Mouse (Mus musculus) neural tube, embryonic 12.5 days (tissue): ENCODE data around the gene Cyp4f18. TPM values are rescaled to one million over a fixed set of nuclear protein-coding genes. Genes with fewer than 3 reads are reported as not detected.
"Not testable (repeated sequence)": the region's sequence is repeated elsewhere in the genome, so short reads cannot be mapped to it uniquely, and the experiment has no call there.

ENCODE experiments used
- ATAC-seq: fragments of 200-750 bp; cut with Nextera tagmentation; 2 replicates; pipeline ENCODE4 v1.8.0; 2017; ENCODE audit warnings: low read depth, mild to moderate bottlenecking, moderate TSS enrichment, moderate library complexity; ENCODE audit not compliant: low FRiP score
- H3K27ac ChIP-seq: fragments of 300-500 bp; sonication (generic); 2 replicates; pipeline ENCODE4 v1.5.1; 2016
- H3K27me3 ChIP-seq: fragments of 300-500 bp; sonication (generic); replicated peaks from 2 replicates; pipeline ENCODE4 v1.6.1; 2016; ENCODE audit warnings: mild to moderate bottlenecking
- H3K36me3 ChIP-seq: fragments of 300-500 bp; sonication (generic); 2 replicates; pipeline ENCODE4 v1.6.1; 2016; ENCODE audit warnings: mild to moderate bottlenecking
- H3K4me1 ChIP-seq: fragments of 300-500 bp; sonication (generic); 2 replicates; pipeline ENCODE4 v1.6.1; 2016
- H3K4me2 ChIP-seq: fragments of 300-500 bp; sonication (generic); replicated peaks from 2 replicates; pipeline ENCODE4 v1.6.1; 2016; ENCODE audit warnings: mild to moderate bottlenecking
- H3K4me3 ChIP-seq: fragments of 300-500 bp; sonication (generic); 2 replicates; pipeline ENCODE4 v1.5.1; 2016
- H3K9ac ChIP-seq: fragments of 300-500 bp; sonication (generic); 2 replicates; pipeline ENCODE4 v1.6.1; 2016; ENCODE audit warnings: mild to moderate bottlenecking
- H3K9me3 ChIP-seq: fragments of 300-500 bp; sonication (generic); 2 replicates; pipeline ENCODE4 v1.6.1; 2016; ENCODE audit warnings: mild to moderate bottlenecking
- WGBS: fragments of 180-500 bp; shearing (Covaris S2); methylation state at CpG from one replicate; pipeline ENCODE4 v1.1.7; 2016; 5-methylcytosine and 5-hydroxymethylcytosine counted together
- polyA plus RNA-seq: library from polyadenylated mRNA; unstranded; fragments of >200 nt; fragmentation: Nextera tagmentation; extraction: Ambion mirVana; gene quantifications from 2 replicates; pipeline ENCODE4 v1.2.1, GENCODE M21; 2016

The Cyp4f18 gene
- polyA plus RNA-seq: 0.73 and 0.77 TPM in 2 replicates

GRCm38 (mm10) chr8:72009473-72009872 is at the start of gene Cyp4f18:
TSS of gene Cyp4f18 (minus strand) at chr8:72009626.
- no peak for ATAC-seq
- no peaks in the 10 kb centered on the region for H3K27me3 ChIP-seq
- H3K9ac ChIP-seq: no peak within 1 kb of the TSS
- 78% methylated on average over 3 of the region's 3 CpGs for WGBS
- H3K4me1 ChIP-seq: no peaks in the 10 kb centered on the region
- no peak within 1 kb of the TSS for H3K4me3 ChIP-seq
- H3K4me2 ChIP-seq: no peak within 1 kb of the TSS
- H3K36me3 ChIP-seq: no peaks in the 10 kb centered on the region
- H3K27ac ChIP-seq: no peak within 1 kb of the TSS
- no peaks in the 10 kb centered on the region for H3K9me3 ChIP-seq

- 89% methylated on average over 3 of the region's 4 CpGs for WGBS
- not testable (repeated sequence) for ATAC-seq, H3K4me1 ChIP-seq, H3K4me2 ChIP-seq, H3K4me3 ChIP-seq, H3K27me3 ChIP-seq, H3K36me3 ChIP-seq, H3K27ac ChIP-seq, H3K9ac ChIP-seq, H3K9me3 ChIP-seq
Observed at GRCm38 (mm10) chr8:72057643-72058042, 48.2 kb upstream of the Cyp4f18 start.

- H3K27ac ChIP-seq, H3K4me1 ChIP-seq, H3K9ac ChIP-seq, H3K36me3 ChIP-seq, ATAC-seq, H3K9me3 ChIP-seq, H3K27me3 ChIP-seq, H3K4me2 ChIP-seq, H3K4me3 ChIP-seq: not testable (repeated sequence)
Observed at GRCm38 (mm10) chr8:72054633-72055032, 45.2 kb upstream of the Cyp4f18 start.

GRCm38 (mm10) chr8:72042493-72042892 is 33.1 kb upstream of the Cyp4f18 start:
- Histone ChIP-seq H3K4me2 (no peak overlapping the region), H3K9me3 (no peaks in the 10 kb centered on the region), H3K27ac (no peak overlapping the region), H3K4me3 (no peak overlapping the region), H3K27me3 (no peaks in the 10 kb centered on the region), H3K4me1 (no peaks in the 10 kb centered on the region), H3K36me3 (no peaks in the 10 kb centered on the region), H3K9ac (no peak overlapping the region)
- ATAC-seq: no peak
- 62% methylated on average over 1 of the region's 1 CpGs for WGBS

- not testable (repeated sequence) for H3K9me3 ChIP-seq, H3K4me1 ChIP-seq, H3K4me3 ChIP-seq, H3K36me3 ChIP-seq, H3K4me2 ChIP-seq, H3K27ac ChIP-seq, H3K9ac ChIP-seq, H3K27me3 ChIP-seq, ATAC-seq
- WGBS: 85% methylated on average over 4 of the region's 4 CpGs
Observed at GRCm38 (mm10) chr8:72040918-72041317, 31.5 kb upstream of the Cyp4f18 start, which contains the start of gene Olfr372. TSS of gene Olfr372 (plus strand) at chr8:72041218.

GRCm38 (mm10) chr8:72032926-72033325 is 23.5 kb upstream of the Cyp4f18 start:
- H3K4me3 ChIP-seq, H3K27me3 ChIP-seq, H3K27ac ChIP-seq, H3K4me1 ChIP-seq, H3K4me2 ChIP-seq, H3K9me3 ChIP-seq, ATAC-seq, H3K9ac ChIP-seq, H3K36me3 ChIP-seq: not testable (repeated sequence)
- 51% methylated on average over 4 of the region's 4 CpGs for WGBS

- H3K27ac ChIP-seq, H3K27me3 ChIP-seq, H3K9me3 ChIP-seq, H3K9ac ChIP-seq, H3K36me3 ChIP-seq, H3K4me3 ChIP-seq, ATAC-seq, H3K4me1 ChIP-seq, H3K4me2 ChIP-seq: not testable (repeated sequence)
- 14% methylated on average over 5 of the region's 9 CpGs for WGBS
Observed at GRCm38 (mm10) chr8:72024886-72025285, 15.5 kb upstream of the Cyp4f18 start.

- no peak overlapping the region for H3K4me2 ChIP-seq
- no peaks in the 10 kb centered on the region for H3K27me3 ChIP-seq
- no peaks in the 10 kb centered on the region for H3K9me3 ChIP-seq
- no peaks in the 10 kb centered on the region for H3K36me3 ChIP-seq
- no peak for ATAC-seq
- 64% methylated on average over 2 of the region's 2 CpGs for WGBS
- no peak overlapping the region for H3K4me3 ChIP-seq
- H3K27ac ChIP-seq: no peak overlapping the region
- no peaks in the 10 kb centered on the region for H3K4me1 ChIP-seq
- no peak overlapping the region for H3K9ac ChIP-seq
Observed at GRCm38 (mm10) chr8:72019816-72020215, 10.4 kb upstream of the Cyp4f18 start.

- H3K4me1 ChIP-seq, H3K27ac ChIP-seq, H3K9me3 ChIP-seq, H3K4me2 ChIP-seq, H3K9ac ChIP-seq, H3K4me3 ChIP-seq, ATAC-seq, H3K27me3 ChIP-seq, H3K36me3 ChIP-seq: not testable (repeated sequence)
- 88% methylated on average over 1 of the region's 1 CpGs for WGBS
Observed at GRCm38 (mm10) chr8:72019022-72019421, 9.6 kb upstream of the Cyp4f18 start.

- Histone ChIP-seq H3K36me3 (no peaks in the 10 kb centered on the region), H3K27ac (no peak overlapping the region), H3K27me3 (no peaks in the 10 kb centered on the region), H3K9ac (no peak overlapping the region), H3K4me2 (no peak overlapping the region), H3K4me1 (no peaks in the 10 kb centered on the region), H3K9me3 (no peaks in the 10 kb centered on the region), H3K4me3 (no peak overlapping the region)
- WGBS: 81% methylated on average over 2 of the region's 2 CpGs
- no peak for ATAC-seq
Observed at GRCm38 (mm10) chr8:72018141-72018540, 8.7 kb upstream of the Cyp4f18 start.

- WGBS: 83% methylated on average over 2 of the region's 2 CpGs
- not testable (repeated sequence) for H3K27ac ChIP-seq
Observed at GRCm38 (mm10) chr8:72017339-72017738, 7.9 kb upstream of the Cyp4f18 start.

GRCm38 (mm10) chr8:72013506-72014228 is 4.2 kb upstream of the Cyp4f18 start:
- H3K27me3 ChIP-seq, H3K36me3 ChIP-seq, H3K4me2 ChIP-seq, ATAC-seq, H3K27ac ChIP-seq, H3K9me3 ChIP-seq, H3K4me1 ChIP-seq, H3K9ac ChIP-seq, H3K4me3 ChIP-seq: not testable (repeated sequence)
- 68% methylated on average over 6 of the region's 6 CpGs for WGBS

More at GRCm38 (mm10) chr8:72017339-72017738, 7.9 kb upstream of the Cyp4f18 start:
- H3K27me3 ChIP-seq, H3K4me2 ChIP-seq, H3K9ac ChIP-seq, H3K9me3 ChIP-seq, H3K36me3 ChIP-seq, H3K4me1 ChIP-seq, ATAC-seq, H3K4me3 ChIP-seq: not testable (repeated sequence)

GRCm38 (mm10) chr8:72008134-72008641 is 1.2 kb downstream of the Cyp4f18 start:
- no peak overlapping the region for H3K9ac ChIP-seq
- no peak overlapping the region for H3K4me2 ChIP-seq
- no peaks in the 10 kb centered on the region for H3K9me3 ChIP-seq
- H3K27ac ChIP-seq: no peak overlapping the region
- H3K27me3 ChIP-seq: no peaks in the 10 kb centered on the region
- 76% methylated on average over 3 of the region's 3 CpGs for WGBS
- H3K4me1 ChIP-seq: no peaks in the 10 kb centered on the region
- ATAC-seq: no peak
- H3K4me3 ChIP-seq: no peak overlapping the region
- no peaks in the 10 kb centered on the region for H3K36me3 ChIP-seq
